Mouse (Mus musculus) testis, adult 2 months (tissue): ENCODE data around the gene Ncor2. TPM values are rescaled to one million over a fixed set of nuclear protein-coding genes. Genes with fewer than 3 reads are reported as not detected.

ENCODE experiments used
- H3K27ac ChIP-seq: fragments of 200-500 bp; 2 replicates; pipeline ENCODE4 v1.5.1; 2012; ENCODE audit warnings: low read depth, low read length; ENCODE audit not compliant: control insufficient read depth, insufficient read depth
- H3K27me3 ChIP-seq: fragments of 200-500 bp; 2 replicates; pipeline ENCODE4 v1.6.1; 2012; ENCODE audit warnings: mild to moderate bottlenecking, low read length, moderate library complexity; ENCODE audit not compliant: control insufficient read depth, insufficient read depth
- H3K36me3 ChIP-seq: fragments of 200-500 bp; 2 replicates; pipeline ENCODE4 v1.6.1; 2012; ENCODE audit warnings: mild to moderate bottlenecking, low read length; ENCODE audit not compliant: control insufficient read depth, insufficient read depth
- H3K4me1 ChIP-seq: fragments of 200-500 bp; 2 replicates; pipeline ENCODE4 v1.6.1; 2012; ENCODE audit warnings: low read length; ENCODE audit not compliant: control insufficient read depth, insufficient read depth
- H3K4me3 ChIP-seq: fragments of 200-500 bp; 2 replicates; pipeline ENCODE4 v1.5.1; 2012; ENCODE audit warnings: low read depth, mild to moderate bottlenecking, low read length, moderate library complexity, mixed read lengths; ENCODE audit not compliant: control insufficient read depth
- CTCF ChIP-seq: fragments of 200-500 bp; IDR thresholded peaks from 2 replicates; pipeline ENCODE4 v1.5.1; 2012; ENCODE audit warnings: low read depth, mild to moderate bottlenecking, inconsistent platforms, low read length, moderate library complexity; ENCODE audit not compliant: control insufficient read depth, insufficient read depth, insufficient replicate concordance
- POLR2A ChIP-seq: fragments of 200-500 bp; IDR thresholded peaks from 2 replicates; pipeline ENCODE4 v1.6.1; 2012; ENCODE audit warnings: low read depth, mild to moderate bottlenecking, inconsistent platforms, low read length, moderate library complexity; ENCODE audit not compliant: control insufficient read depth
- polyA plus RNA-seq: library from polyadenylated mRNA; depleted of rRNA; stranded (reverse); fragments of >200 nt; gene quantifications from 2 replicates; pipeline ENCODE4 v1.2.3, GENCODE M21; 2012

The Ncor2 gene
- polyA plus RNA-seq, 1 experiment: 28.0 TPM

GRCm38 (mm10) chr5:125158232-125158961 is 20.6 kb downstream of the Ncor2 start:
- TF ChIP-seq CTCF: no peak
- no peak for TF ChIP-seq POLR2A
- Histone ChIP-seq H3K27ac (no peak overlapping the region), H3K27me3 (no peaks in the 10 kb centered on the region), H3K36me3 (no peaks in the 10 kb centered on the region), H3K4me1 (peaks cover 28% of the 10 kb centered on the region), H3K4me3 (no peak overlapping the region)

- Histone ChIP-seq H3K27ac (no peak overlapping the region), H3K4me3 (no peak overlapping the region), H3K27me3 (no peaks in the 10 kb centered on the region), H3K4me1 (peaks cover 28% of the 10 kb centered on the region), H3K36me3 (no peaks in the 10 kb centered on the region)
- TF ChIP-seq POLR2A (no peak), CTCF (no peak)
Observed at GRCm38 (mm10) chr5:125157375-125158033, 21.5 kb downstream of the Ncor2 start.

GRCm38 (mm10) chr5:125156418-125157205 is 22.4 kb downstream of the Ncor2 start:
- TF ChIP-seq POLR2A (no peak), CTCF (no peak)
- Histone ChIP-seq H3K36me3 (no peaks in the 10 kb centered on the region), H3K4me3 (no peak overlapping the region), H3K4me1 (peaks cover 31% of the 10 kb centered on the region), H3K27me3 (no peaks in the 10 kb centered on the region), H3K27ac (no peak overlapping the region)

- TF ChIP-seq POLR2A: no peak
- no peak for TF ChIP-seq CTCF
- no peaks in the 10 kb centered on the region for H3K27me3 ChIP-seq
- peaks cover 32% of the 10 kb centered on the region for H3K4me1 ChIP-seq
- H3K4me3 ChIP-seq: no peak overlapping the region
- H3K27ac ChIP-seq: no peak overlapping the region
- H3K36me3 ChIP-seq: no peaks in the 10 kb centered on the region
Observed at GRCm38 (mm10) chr5:125155451-125155850, 23.6 kb downstream of the Ncor2 start.

- no peaks in the 10 kb centered on the region for H3K36me3 ChIP-seq
- H3K4me3 ChIP-seq: no peak overlapping the region
- TF ChIP-seq POLR2A: no peak
- no peaks in the 10 kb centered on the region for H3K27me3 ChIP-seq
- peaks cover 31% of the 10 kb centered on the region for H3K4me1 ChIP-seq
- H3K27ac ChIP-seq: no peak overlapping the region
Observed at GRCm38 (mm10) chr5:125154989-125155388, 24.0 kb downstream of the Ncor2 start.

- no peaks in the 10 kb centered on the region for H3K36me3 ChIP-seq
- H3K27me3 ChIP-seq: no peaks in the 10 kb centered on the region
- H3K4me1 ChIP-seq: peaks cover 28% of the 10 kb centered on the region
- TF ChIP-seq POLR2A (no peak), CTCF (no peak)
- no peak overlapping the region for H3K27ac ChIP-seq
- no peak overlapping the region for H3K4me3 ChIP-seq
Observed at GRCm38 (mm10) chr5:125154178-125154577, 24.8 kb downstream of the Ncor2 start.

- H3K27me3 ChIP-seq: no peaks in the 10 kb centered on the region
- H3K4me3 ChIP-seq: no peak overlapping the region
- no peaks in the 10 kb centered on the region for H3K36me3 ChIP-seq
- H3K27ac ChIP-seq: no peak overlapping the region
- no peak for TF ChIP-seq CTCF
- no peak for TF ChIP-seq POLR2A
- H3K4me1 ChIP-seq: peaks cover 30% of the 10 kb centered on the region
Observed at GRCm38 (mm10) chr5:125153201-125153816, 25.7 kb downstream of the Ncor2 start.
